Mouse (Mus musculus) stomach, embryonic 15.5 days (tissue): Measurements from ENCODE around the gene Gjb3. TPM values are rescaled to one million over a fixed set of nuclear protein-coding genes. Genes with fewer than 3 reads are reported as not detected.

ENCODE experiments used
- ATAC-seq: fragments of 200-750 bp; cut with Nextera tagmentation; 2 replicates; pipeline ENCODE4 v1.8.0; 2017; ENCODE audit warnings: low read depth, moderate number of reproducible peaks, moderate TSS enrichment; ENCODE audit not compliant: insufficient read depth, low FRiP score
- H3K27ac ChIP-seq: fragments of 300-500 bp; sonication (generic); 2 replicates; pipeline ENCODE4 v1.5.1; 2015; ENCODE audit warnings: mild to moderate bottlenecking, inconsistent platforms
- H3K27me3 ChIP-seq: fragments of 300-500 bp; sonication (generic); replicated peaks from 2 replicates; pipeline ENCODE4 v1.6.1; 2015; ENCODE audit warnings: inconsistent platforms
- H3K36me3 ChIP-seq: fragments of 300-500 bp; sonication (generic); 2 replicates; pipeline ENCODE4 v1.6.1; 2015; ENCODE audit warnings: inconsistent platforms
- H3K4me1 ChIP-seq: fragments of 300-500 bp; sonication (generic); 2 replicates; pipeline ENCODE4 v1.6.1; 2015; ENCODE audit warnings: inconsistent platforms
- H3K4me2 ChIP-seq: fragments of 300-500 bp; sonication (generic); 2 replicates; pipeline ENCODE4 v1.6.1; 2015; ENCODE audit warnings: mild to moderate bottlenecking, inconsistent platforms
- H3K4me3 ChIP-seq: fragments of 300-500 bp; sonication (generic); replicated peaks from 2 replicates; pipeline ENCODE4 v1.5.1; 2015; ENCODE audit warnings: inconsistent platforms
- H3K9ac ChIP-seq: fragments of 300-500 bp; sonication (generic); 2 replicates; pipeline ENCODE4 v1.6.1; 2015; ENCODE audit warnings: inconsistent platforms
- H3K9me3 ChIP-seq: fragments of 300-500 bp; sonication (generic); 2 replicates; pipeline ENCODE4 v1.6.1; 2016; ENCODE audit warnings: inconsistent platforms
- WGBS: fragments of 180-500 bp; shearing (Covaris S2); methylation state at CpG from one replicate; pipeline ENCODE4 v1.1.7; 2015; 5-methylcytosine and 5-hydroxymethylcytosine counted together
- polyA plus RNA-seq: library from polyadenylated mRNA; unstranded; fragments of >200 nt; fragmentation: Nextera tagmentation; extraction: Ambion mirVana; gene quantifications from 2 replicates; pipeline ENCODE4 v1.2.1, GENCODE M21; 2015

The Gjb3 gene
- polyA plus RNA-seq, 1 experiment from 2014 or later, result 5.6 TPM

DNA sequence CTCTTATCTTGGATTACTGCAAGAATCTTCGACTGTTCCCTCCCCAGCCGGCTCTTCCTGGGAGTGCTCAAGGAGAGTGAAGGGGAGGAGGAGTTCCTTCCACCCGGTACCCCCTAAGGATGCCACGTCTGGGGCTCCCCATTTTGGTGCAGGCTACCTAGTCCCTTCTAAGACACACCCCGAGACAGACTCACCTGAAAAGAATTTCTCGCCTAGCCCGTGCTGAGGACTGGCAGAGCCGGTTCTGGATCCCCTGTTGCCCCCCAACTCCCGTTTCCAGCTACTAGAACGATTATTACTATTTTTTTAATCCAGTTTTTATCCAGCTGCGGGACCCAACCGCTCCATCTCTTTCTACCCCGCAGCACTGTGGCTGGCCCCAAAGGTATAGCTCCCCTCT lies 893 bp downstream of the Gjb3 start:
- Histone ChIP-seq H3K9ac (no peak overlapping the region), H3K9me3 (no peaks in the 10 kb centered on the region), H3K27ac (peak overlapping the region; percentile 40; the same call in 1 of the 2 replicates), H3K4me3 (peak overlapping the region; percentile 31), H3K27me3 (peaks cover 60% of the 10 kb centered on the region), H3K36me3 (no peaks in the 10 kb centered on the region), H3K4me1 (peaks cover 15% of the 10 kb centered on the region), H3K4me2 (peak overlapping the region; percentile 50)
- WGBS, result 0% methylated on average over 13 of the region's 13 CpGs
- ATAC-seq, result no peak

DNA sequence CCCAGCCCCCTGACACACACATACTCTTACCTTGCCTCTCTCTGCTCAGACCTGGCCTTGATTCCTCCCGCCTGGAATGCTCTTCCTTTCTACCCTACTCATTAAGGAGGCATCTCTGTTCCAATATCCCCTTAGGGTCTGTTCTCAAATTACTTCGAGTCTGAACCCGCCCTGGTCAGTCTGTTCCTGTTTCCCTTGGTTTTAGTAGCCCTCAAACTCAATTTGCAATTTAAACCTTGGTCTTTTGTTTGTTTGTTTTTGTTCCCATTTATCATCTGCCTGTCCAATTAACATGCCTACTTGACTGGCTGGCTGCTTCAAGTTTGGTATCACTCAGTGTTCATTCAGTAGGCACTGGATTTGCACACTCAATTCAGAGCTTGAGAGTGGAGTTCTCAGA lies 1.6 kb downstream of the Gjb3 start:
- WGBS, result 6% methylated on average over 3 of the region's 3 CpGs
- no peak overlapping the region for H3K4me3 ChIP-seq
- H3K9me3 ChIP-seq, result no peaks in the 10 kb centered on the region
- no peak overlapping the region for H3K9ac ChIP-seq
- peaks cover 15% of the 10 kb centered on the region for H3K4me1 ChIP-seq
- H3K27ac ChIP-seq, result no peak overlapping the region
- H3K36me3 ChIP-seq, result no peaks in the 10 kb centered on the region
- ATAC-seq, result no peak
- no peak overlapping the region for H3K4me2 ChIP-seq
- peaks cover 60% of the 10 kb centered on the region for H3K27me3 ChIP-seq

DNA sequence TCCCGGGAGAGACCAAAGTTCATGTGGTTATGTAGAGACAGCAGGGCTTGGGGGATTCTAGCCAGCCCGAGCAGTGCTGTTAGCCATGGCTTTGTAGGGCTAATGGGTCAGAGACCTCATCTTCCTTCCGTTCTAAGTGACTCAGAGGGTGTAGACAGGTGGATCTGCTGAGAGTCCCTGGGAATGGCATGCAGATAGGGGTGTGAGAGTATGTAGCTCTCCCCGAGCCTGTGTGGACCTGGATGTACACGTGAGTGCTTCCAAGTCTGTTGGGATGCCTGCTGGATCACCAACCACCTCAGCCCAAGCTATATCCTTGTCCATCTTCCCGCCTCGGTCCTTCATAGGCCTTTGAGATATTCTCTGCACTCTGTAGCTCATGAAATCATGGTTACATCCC lies 2.3 kb downstream of the Gjb3 start:
- H3K27me3 ChIP-seq, result peaks cover 60% of the 10 kb centered on the region
- H3K4me3 ChIP-seq, result no peak overlapping the region
- WGBS, result 50% methylated on average over 7 of the region's 7 CpGs
- peaks cover 15% of the 10 kb centered on the region for H3K4me1 ChIP-seq
- no peak for ATAC-seq
- no peak overlapping the region for H3K9ac ChIP-seq
- no peaks in the 10 kb centered on the region for H3K36me3 ChIP-seq
- H3K27ac ChIP-seq, result no peak overlapping the region
- H3K9me3 ChIP-seq, result no peaks in the 10 kb centered on the region
- H3K4me2 ChIP-seq, result no peak overlapping the region

DNA sequence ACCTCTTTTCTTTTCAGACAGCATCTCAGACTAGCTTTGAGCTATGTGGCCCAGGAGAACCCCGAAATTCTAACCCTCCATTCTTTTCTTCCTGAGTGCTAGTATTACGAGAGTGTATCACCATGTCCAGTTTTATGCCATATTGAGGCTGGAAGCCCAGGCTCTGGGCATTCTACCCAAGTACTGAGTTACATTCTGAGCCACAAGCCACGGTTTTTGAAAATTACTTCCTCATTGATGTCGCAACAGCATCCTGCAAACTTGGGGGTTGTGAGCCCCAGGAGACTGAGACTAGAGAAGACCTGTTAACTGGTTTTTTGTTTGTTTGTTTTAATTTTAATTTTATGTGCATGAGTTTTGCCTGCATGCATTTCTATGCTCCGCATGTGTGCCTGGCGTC lies 2.9 kb downstream of the Gjb3 start:
- Histone ChIP-seq H3K9ac (no peak overlapping the region), H3K4me2 (no peak overlapping the region), H3K4me1 (peaks cover 15% of the 10 kb centered on the region), H3K9me3 (no peaks in the 10 kb centered on the region), H3K27me3 (peaks cover 60% of the 10 kb centered on the region), H3K36me3 (no peaks in the 10 kb centered on the region), H3K4me3 (no peak overlapping the region), H3K27ac (no peak overlapping the region)
- WGBS, result 64% methylated on average over 6 of the region's 6 CpGs
- ATAC-seq, result no peak

DNA sequence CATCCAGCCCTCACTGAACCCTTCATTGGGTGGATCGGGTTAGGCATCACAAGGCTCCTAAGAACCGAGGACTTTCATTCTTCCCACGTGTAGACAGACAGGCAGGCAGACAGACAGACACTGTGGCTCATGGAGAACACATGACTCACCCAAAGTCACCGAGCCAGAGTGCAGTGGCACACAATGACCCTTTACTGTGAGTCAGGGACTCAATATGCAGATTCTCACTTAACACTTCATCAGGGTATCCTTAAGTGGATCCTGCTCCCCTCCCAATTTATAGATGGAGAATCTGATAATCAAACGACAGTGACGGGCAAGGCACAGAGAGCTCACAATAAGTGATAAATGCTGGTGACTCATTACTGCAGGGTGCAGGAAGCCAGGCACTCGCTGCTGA lies 3.4 kb downstream of the Gjb3 start:
- 48% methylated on average over 7 of the region's 7 CpGs for WGBS
- Histone ChIP-seq H3K36me3 (no peaks in the 10 kb centered on the region), H3K4me1 (peaks cover 15% of the 10 kb centered on the region), H3K27me3 (peaks cover 59% of the 10 kb centered on the region), H3K27ac (no peak overlapping the region), H3K9ac (no peak overlapping the region), H3K4me3 (no peak overlapping the region), H3K4me2 (no peak overlapping the region), H3K9me3 (no peaks in the 10 kb centered on the region)
- no peak for ATAC-seq

DNA sequence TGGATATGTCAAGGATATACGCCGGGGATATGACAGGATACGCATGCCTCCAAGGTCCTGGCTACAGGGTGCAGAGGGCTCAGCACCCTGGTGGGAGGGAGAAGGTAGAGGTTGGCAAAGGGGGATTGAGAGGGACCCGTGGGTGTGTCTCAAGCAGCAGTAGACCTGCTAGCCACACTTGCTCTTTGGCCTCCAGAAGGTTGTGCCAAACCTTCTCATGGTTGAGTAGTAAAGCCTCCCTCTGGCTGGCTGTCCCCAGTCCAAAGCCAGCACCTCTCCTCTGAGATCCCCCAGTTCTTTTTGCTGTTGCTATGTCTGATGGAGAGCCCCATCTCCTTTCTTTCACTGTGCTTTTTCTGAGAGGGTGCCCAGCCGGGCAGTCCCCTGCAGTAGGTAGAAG lies 5.4 kb downstream of the Gjb3 start:
- Histone ChIP-seq H3K4me2 (no peak overlapping the region), H3K36me3 (no peaks in the 10 kb centered on the region), H3K27ac (no peak overlapping the region), H3K9ac (no peak overlapping the region), H3K9me3 (no peaks in the 10 kb centered on the region), H3K4me3 (no peak overlapping the region), H3K4me1 (peaks cover 4% of the 10 kb centered on the region), H3K27me3 (peaks cover 39% of the 10 kb centered on the region)
- no peak for ATAC-seq
- WGBS, result 81% methylated on average over 5 of the region's 5 CpGs

DNA sequence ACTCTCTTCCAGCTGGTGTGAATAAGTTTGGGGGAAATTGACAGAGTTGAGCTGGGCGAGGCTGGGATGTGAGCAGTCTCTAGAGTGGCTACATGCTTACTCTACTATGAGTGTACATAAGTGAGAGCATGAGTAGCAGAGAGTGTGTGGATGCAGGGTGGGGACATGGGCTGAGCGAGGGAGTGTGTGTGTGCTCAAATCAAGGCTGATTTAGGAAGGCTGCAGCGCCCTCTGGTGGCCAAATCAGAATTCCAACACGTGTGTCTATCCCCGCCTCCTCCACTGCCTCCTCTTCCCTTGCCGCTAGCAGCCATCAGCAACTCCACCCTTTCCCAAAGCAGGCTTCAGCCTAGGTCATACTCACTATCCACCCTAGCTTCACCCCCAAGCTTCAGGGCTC lies 5.9 kb downstream of the Gjb3 start:
- no peaks in the 10 kb centered on the region for H3K4me1 ChIP-seq
- H3K4me2 ChIP-seq, result no peak overlapping the region
- no peak overlapping the region for H3K27ac ChIP-seq
- H3K9ac ChIP-seq, result no peak overlapping the region
- peaks cover 34% of the 10 kb centered on the region for H3K27me3 ChIP-seq
- WGBS, result 10% methylated on average over 6 of the region's 6 CpGs
- no peaks in the 10 kb centered on the region for H3K9me3 ChIP-seq
- H3K4me3 ChIP-seq, result no peak overlapping the region
- ATAC-seq, result peak; percentile 68
- no peaks in the 10 kb centered on the region for H3K36me3 ChIP-seq

DNA sequence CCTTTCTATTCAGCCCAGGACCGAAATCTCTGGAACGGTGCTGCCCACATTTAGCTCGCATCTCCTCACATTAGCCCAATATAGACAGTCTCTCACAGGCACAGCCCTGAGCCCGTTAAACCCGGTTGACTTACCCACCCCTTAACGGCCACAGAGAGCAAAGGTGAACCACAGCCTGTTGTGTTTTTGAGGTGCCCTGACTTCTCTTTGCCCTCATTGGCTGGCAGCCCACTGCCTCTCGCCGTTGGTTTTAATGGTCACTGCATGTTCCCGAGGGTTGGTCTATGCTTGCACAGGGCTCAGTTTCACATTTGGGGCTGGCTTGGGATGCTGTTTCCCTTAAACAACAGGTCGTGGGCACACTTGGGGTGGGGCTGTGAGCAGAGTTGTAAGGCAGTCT lies 6.3 kb downstream of the Gjb3 start:
- H3K27me3 ChIP-seq, result peaks cover 29% of the 10 kb centered on the region; the same call in 1 of the 2 replicates

DNA sequence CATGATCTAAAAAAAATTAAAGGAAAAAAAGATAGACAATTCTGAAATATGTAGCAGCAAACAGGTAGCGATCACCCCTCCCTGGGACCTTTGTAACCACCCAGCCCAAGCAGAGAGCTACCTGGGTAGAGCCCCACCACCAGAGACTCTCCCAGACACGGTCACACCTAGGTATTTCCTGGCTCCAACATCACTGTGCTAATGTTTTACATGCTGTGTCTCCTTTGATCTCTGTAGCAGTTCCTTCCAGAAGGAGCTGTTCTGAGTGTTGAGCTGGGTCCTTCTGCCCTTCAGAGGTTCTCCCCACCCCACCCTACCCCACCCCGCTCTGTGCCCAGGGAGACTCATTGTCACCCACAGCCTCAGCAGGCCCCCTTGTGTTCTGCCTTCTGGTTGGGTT lies 7.0 kb downstream of the Gjb3 start:
- Histone ChIP-seq H3K36me3 (no peaks in the 10 kb centered on the region), H3K27me3 (peaks cover 27% of the 10 kb centered on the region; the same call in 1 of the 2 replicates), H3K4me2 (no peak overlapping the region), H3K9me3 (no peaks in the 10 kb centered on the region), H3K4me1 (no peaks in the 10 kb centered on the region), H3K9ac (no peak overlapping the region), H3K4me3 (no peak overlapping the region), H3K27ac (no peak overlapping the region)
- ATAC-seq, result no peak
- WGBS, result 74% methylated on average over 3 of the region's 3 CpGs

More for the DNA sequence above, 6.3 kb downstream of the Gjb3 start:
- no peaks in the 10 kb centered on the region for H3K4me1 ChIP-seq
- no peak overlapping the region for H3K4me2 ChIP-seq
- H3K9me3 ChIP-seq, result no peaks in the 10 kb centered on the region
- whole genome bisulfite sequencing, result 75% methylated on average over 10 of the region's 10 CpGs
- no peak overlapping the region for H3K27ac ChIP-seq
- no peak overlapping the region for H3K9ac ChIP-seq
- no peaks in the 10 kb centered on the region for H3K36me3 ChIP-seq
- no peak for ATAC-seq
- no peak overlapping the region for H3K4me3 ChIP-seq

DNA sequence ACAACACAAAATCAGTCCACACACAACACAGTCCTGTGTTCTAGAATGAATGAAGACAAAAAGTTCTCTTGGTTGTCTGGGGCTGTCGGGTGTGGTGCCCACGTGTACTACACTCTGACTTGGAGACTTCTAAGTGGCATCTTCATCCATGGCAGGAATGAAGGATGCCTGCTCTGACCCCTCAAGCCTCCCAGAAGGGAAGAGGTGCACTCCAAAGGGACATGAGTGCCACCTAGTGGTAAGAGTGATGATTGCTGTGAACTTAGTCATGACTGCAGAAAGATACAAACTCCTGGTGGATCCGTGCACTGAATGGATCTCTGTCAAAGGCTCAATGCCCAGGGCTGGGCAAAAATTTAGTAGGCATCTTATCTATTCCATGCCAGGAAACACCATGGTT lies 11.0 kb downstream of the Gjb3 start:
- Histone ChIP-seq H3K36me3 (no peaks in the 10 kb centered on the region), H3K27me3 (peaks cover 2% of the 10 kb centered on the region; the same call in 1 of the 2 replicates), H3K4me2 (no peak overlapping the region), H3K4me3 (no peak overlapping the region), H3K9ac (no peak overlapping the region), H3K9me3 (no peaks in the 10 kb centered on the region), H3K4me1 (no peaks in the 10 kb centered on the region), H3K27ac (no peak overlapping the region)
- ATAC-seq, result no peak
- WGBS, result 3% methylated on average over 3 of the region's 3 CpGs

DNA sequence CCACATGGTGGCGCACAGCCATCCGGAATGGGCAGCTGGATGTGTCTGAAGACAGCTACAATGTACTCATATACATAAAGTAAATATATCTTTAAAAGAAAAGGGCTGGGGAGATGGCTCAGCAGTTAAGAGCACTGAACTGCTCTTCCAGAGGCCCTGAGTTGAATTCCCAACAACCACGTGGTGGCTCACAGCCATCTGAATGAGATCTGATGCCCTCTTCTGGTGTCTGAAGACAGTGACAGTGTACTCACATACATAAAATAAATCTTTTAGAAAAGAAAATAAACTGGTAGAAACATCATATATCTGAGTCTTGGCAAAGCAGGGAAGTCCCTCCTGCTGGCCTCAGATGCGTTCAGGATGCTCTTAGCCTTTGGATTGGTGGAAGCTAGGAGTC lies 13.5 kb downstream of the Gjb3 start:
- Histone ChIP-seq H3K27ac (no peak overlapping the region), H3K4me1 (no peaks in the 10 kb centered on the region), H3K36me3 (no peaks in the 10 kb centered on the region), H3K4me3 (no peak overlapping the region), H3K4me2 (no peak overlapping the region), H3K27me3 (peaks cover 22% of the 10 kb centered on the region), H3K9ac (no peak overlapping the region), H3K9me3 (no peaks in the 10 kb centered on the region)
- WGBS, result 58% methylated on average over 4 of the region's 4 CpGs
- no peak for ATAC-seq

DNA sequence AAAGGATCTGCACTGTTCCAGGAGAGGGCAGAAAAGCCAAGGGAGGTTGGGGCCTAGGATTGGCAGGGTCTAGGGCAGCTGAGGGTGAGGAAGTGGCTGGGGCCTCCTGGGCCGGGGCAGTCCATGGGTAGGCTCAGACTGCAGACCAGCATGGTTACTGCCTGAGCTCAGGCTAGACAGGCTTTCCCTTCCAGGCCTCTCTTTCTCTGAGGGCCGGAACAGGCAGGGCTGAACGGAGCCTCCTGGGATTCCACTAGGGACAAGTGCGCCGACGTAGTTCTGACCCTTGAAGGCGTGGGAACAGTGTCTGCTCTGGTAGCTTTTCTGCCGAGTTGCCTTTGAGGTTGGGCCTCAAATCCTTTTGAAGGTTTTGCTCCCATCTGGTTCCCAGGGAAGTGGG lies 14.9 kb downstream of the Gjb3 start:
- H3K9me3 ChIP-seq, result no peaks in the 10 kb centered on the region
- H3K27me3 ChIP-seq, result peaks cover 28% of the 10 kb centered on the region
- H3K4me1 ChIP-seq, result no peaks in the 10 kb centered on the region
- no peak for ATAC-seq
- no peaks in the 10 kb centered on the region for H3K36me3 ChIP-seq
- H3K4me2 ChIP-seq, result no peak overlapping the region
- H3K9ac ChIP-seq, result no peak overlapping the region
- H3K4me3 ChIP-seq, result no peak overlapping the region
- H3K27ac ChIP-seq, result no peak overlapping the region
- 80% methylated on average over 8 of the region's 8 CpGs for WGBS

DNA sequence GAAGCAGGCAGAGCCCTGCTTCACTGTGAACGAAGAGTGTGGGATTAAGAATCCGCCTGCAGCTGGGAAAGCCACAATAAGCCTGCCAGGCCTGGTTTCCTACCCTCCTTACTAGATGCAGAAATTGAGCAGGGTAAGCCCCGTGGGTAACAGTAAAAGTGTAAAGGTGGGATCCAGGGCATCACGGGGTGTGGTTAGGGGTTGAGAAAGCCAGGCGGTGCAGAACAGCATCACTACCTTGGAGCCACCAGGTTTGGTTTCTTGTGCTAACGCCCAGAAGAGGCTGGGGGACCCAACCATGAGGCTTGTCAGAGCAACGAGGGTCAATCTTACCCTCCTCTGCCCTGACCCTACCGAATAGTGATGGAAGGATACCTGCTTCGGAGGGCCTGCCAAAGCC lies 16.1 kb downstream of the Gjb3 start:
- Histone ChIP-seq H3K4me1 (no peaks in the 10 kb centered on the region), H3K27ac (no peak overlapping the region), H3K9ac (no peak overlapping the region), H3K27me3 (peaks cover 28% of the 10 kb centered on the region), H3K36me3 (no peaks in the 10 kb centered on the region), H3K4me2 (no peak overlapping the region; the same call in 1 of the 2 replicates), H3K4me3 (no peak overlapping the region), H3K9me3 (no peaks in the 10 kb centered on the region)
- ATAC-seq, result no peak
- WGBS, result 52% methylated on average over 9 of the region's 9 CpGs
